Mouse (Mus musculus) adrenal gland, postnatal 4 days (tissue): ENCODE data around the gene Ccdc106. TPM values are rescaled to one million over a fixed set of nuclear protein-coding genes. Genes with fewer than 3 reads are reported as not detected.
"Not testable (repeated sequence)": the region's sequence is repeated elsewhere in the genome, so short reads cannot be mapped to it uniquely, and the experiment has no call there.

Experiments
- DNase-seq, 2 experiments: peaks; one replicate each; pipeline ENCODE4 v3.0.0; 2021 to 2022; ENCODE audit warnings: low spot score in 2 of 2, mixed read lengths in 2 of 2
- total RNA-seq, 2 experiments: library from RNA; stranded (reverse); gene quantifications; 2 replicates each; pipeline ENCODE4 v1.2.3; 2021

Ccdc106 gene
- total RNA-seq, 2 experiments from 2014 or later, result 2.7 to 4.4 TPM

DNA sequence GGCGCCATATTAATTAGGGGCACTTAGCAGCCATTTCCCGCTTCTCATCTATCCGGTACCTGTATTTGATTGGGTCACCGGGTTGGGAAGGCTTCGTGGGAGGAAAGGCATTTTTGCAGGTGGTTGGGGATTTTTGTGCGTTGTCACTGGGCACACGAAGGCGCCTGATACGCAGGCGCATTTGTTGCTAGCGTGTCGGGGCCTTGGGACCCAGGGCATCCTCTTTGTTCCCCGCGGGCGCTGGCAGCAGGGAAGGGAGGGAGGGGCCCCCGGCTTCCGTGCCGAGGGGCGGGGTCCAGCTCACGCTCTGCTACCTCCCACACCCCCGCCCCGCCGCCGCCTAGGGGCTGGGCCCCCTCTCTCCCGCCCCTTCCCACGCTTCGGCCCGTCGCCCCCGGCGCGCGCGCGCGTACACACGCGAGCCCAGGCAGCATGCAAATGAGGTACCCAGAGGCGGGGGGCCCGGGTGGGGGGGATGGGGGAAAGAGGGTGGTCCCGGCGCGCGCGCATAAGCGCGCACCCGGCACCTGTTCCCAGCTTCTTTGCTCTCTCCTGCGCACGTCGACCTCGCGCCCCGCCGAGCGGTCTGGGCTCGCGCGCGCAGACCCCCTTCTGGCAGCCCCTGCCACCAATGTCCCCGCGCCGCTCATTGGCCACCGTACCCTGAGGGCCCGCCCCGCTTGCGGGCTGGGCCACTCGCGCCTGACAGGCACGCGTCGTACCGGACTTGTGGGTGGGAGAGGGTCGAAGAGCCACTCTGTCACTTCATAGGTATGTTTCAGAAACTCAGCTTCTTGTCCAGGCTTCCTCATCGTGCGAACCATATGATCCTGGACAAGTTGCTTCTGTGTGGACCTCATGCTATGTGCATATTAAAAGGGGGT, 5.0 kb upstream of the Ccdc106 start, which contains the start of gene Gm44973:
Gene Gm44973 (plus strand): TSS at position 379 of the 884 bp plus-strand sequence.
- peak; percentile 84 to 91 for DNase-seq

DNA sequence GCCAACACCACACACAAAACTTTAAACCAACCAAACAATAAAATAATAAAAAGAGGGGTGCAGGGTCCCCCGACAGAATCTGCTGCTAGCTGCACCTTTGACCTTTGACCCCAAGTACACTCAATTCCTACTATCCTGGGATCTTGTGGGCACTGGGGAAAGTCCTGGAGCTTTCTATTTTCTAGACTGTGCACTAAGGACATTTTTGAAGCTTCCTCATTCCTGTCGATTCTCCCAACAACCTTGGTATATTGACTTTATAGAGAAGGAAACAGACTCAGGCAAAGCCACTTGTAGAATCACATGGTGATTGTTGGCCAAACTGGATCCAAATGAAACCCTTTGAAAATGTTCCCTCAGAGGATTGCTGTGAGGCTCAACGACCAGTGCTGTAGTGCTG, 4.3 kb upstream of the Ccdc106 start:
- no peak for DNase-seq

GRCm38 (mm10) chr7:5016920-5017319, 3.4 kb upstream of the Ccdc106 start:
- DNase-seq, result no peak

DNA sequence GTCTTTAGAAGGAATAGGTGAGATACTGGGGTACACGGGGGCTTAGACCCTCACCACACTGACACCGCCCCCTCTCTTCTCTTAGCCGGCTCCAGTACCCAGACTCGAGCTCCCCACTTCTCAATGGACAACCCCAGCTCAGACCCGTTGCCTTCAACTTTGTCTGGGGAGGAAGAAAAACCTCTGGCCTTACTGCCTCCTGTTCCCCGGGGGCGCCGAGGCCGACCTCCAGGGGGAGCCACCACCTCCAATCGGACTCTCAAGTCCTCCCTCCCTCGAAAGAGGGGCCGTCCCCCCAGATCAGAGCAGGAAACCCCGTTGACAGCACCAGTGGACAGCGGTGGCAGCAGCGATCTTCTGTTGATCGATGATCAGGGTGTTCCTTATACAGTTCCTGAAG, 3.0 kb upstream of the Ccdc106 start:
- no peak for DNase-seq

- DNase-seq, result no peak
Observed at GRCm38 (mm10) chr7:5017931-5018330, 2.4 kb upstream of the Ccdc106 start.

GRCm38 (mm10) chr7:5019576-5019975, 777 bp upstream of the Ccdc106 start:
- DNase-seq, result not testable (repeated sequence)

- DNase-seq, result no peak
Observed at GRCm38 (mm10) chr7:5020685-5021084, 332 bp downstream of the Ccdc106 start.

- DNase-seq, result no peak
Observed at GRCm38 (mm10) chr7:5021197-5021596, 844 bp downstream of the Ccdc106 start.

GRCm38 (mm10) chr7:5029543-5029942, 9.2 kb downstream of the Ccdc106 start:
- DNase-seq, result no peak

DNA sequence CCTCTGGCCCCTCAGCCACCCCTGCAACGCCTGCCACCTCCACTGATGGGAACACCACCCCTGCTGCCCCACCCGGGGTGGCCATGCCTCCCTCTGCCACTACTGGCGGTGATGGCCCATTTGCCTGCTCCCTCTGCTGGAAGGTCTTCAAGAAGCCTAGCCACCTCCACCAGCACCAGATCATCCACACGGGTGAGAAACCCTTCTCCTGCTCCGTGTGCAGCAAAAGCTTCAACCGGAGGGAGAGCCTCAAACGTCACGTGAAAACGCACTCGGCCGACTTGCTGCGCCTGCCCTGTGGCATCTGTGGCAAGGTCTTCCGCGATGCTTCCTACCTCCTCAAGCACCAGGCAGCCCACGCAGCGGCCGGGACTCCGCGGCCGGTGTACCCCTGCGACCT, 9.6 kb downstream of the Ccdc106 start:
- no peak for DNase-seq

DNA sequence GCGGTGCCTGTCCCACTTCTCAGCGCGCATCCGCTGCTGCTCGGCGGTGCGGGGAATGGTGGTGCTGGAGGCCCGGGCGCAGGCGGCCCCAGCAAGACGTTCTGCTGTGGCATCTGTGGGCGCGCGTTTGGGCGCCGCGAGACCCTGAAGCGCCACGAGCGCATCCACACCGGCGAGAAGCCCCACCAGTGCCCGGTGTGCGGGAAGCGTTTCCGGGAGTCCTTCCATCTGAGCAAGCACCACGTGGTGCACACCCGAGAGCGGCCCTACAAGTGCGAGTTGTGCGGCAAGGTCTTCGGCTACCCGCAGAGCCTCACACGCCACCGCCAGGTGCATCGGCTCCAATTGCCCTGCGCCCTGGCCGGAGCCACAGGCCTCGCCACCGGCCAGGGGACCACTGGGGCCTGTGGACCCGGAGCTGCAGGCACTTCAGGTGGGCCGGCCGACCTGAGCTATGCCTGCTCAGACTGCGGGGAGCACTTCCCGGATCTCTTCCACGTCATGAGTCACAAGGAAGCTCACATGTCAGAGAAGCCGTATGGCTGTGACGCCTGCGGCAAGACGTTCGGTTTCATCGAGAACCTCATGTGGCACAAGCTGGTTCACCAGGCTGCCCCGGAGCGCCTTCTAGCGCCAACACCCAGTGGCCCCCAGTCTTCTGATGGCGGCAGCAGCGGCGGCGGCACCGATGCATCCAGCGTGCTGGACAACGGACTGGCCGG, 10.4 kb downstream of the Ccdc106 start:
- no peak for DNase-seq

GRCm38 (mm10) chr7:5031496-5031895, 11.1 kb downstream of the Ccdc106 start:
- no peak for DNase-seq

GRCm38 (mm10) chr7:5033818-5034217, 13.5 kb downstream of the Ccdc106 start, which contains the start of gene 4632433K11Rik:
Gene 4632433K11Rik, plus strand, starts transcription at chr7:5034118.
- no peak for DNase-seq

DNA sequence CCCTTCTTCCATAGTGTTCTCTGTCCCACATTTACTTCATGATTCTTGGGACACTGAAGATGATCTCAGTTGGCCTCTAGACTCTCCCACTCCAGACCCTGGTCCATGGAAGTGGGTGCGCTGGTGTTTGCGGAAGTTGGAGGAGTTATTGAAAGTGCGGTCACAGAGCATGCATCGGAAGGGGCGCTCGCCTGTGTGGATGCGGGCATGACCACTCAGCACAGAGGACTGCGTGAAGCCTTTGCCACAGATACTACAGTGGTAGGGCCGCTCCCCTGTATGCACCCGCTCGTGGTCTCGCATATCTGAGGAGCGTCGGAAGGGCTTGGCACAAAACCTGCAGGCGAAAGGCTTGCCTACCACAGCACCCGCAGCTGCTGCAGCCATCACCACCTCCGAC, 15.3 kb downstream of the Ccdc106 start:
- DNase-seq, result no peak

- no peak for DNase-seq
Observed at GRCm38 (mm10) chr7:5036136-5036535, 15.8 kb downstream of the Ccdc106 start.

DNA sequence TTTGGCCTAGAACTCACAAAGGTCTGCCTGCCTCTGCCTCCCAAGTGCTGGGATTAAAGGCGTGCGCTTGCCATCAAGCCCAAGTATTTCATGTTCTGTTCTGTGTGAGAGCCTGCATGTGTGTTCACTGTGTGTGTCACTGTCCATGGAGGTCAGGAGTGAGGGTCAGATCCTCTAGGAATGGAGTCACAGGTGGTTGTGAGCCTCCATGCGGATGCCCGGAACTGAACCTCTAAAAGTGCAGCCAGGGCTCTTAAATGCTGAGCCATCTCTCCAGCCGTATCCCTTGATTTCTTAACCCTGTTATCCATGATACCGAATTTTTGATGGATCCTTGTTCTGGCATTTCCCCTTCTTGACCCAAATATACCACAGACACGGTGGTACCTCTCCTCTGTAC, 16.7 kb downstream of the Ccdc106 start:
- DNase-seq, result no peak

DNA sequence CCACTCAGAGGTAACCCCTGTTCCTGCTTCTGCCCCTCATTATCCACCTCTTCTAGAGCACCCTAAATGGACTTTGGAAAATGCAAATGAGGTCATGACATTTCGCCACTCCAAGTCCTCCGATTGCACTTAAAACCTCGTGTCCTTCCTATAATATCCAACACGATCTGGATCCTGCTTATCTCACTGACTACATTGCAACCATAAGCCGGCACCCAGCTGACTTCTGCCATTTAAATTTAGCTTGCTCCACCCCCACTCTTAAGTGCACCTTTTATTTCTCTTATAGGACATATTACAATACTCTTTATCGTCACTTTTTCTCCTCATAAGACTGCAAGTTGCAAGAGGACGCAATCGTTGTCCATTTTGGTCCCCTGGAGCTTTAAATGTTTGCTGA, 17.1 kb downstream of the Ccdc106 start:
- DNase-seq, result no peak

GRCm38 (mm10) chr7:5038109-5038732, 17.9 kb downstream of the Ccdc106 start, which contains the start of gene Zfp784:
Gene Zfp784, minus strand, starts transcription at chr7:5038446.
- peak; percentile 89 for DNase-seq

GRCm38 (mm10) chr7:5038940-5039339, 18.6 kb downstream of the Ccdc106 start:
- no peak for DNase-seq

GRCm38 (mm10) chr7:5044981-5045380, 24.6 kb downstream of the Ccdc106 start:
- DNase-seq, result no peak

- no peak for DNase-seq
Observed at GRCm38 (mm10) chr7:5046112-5046511, 25.8 kb downstream of the Ccdc106 start.

DNA sequence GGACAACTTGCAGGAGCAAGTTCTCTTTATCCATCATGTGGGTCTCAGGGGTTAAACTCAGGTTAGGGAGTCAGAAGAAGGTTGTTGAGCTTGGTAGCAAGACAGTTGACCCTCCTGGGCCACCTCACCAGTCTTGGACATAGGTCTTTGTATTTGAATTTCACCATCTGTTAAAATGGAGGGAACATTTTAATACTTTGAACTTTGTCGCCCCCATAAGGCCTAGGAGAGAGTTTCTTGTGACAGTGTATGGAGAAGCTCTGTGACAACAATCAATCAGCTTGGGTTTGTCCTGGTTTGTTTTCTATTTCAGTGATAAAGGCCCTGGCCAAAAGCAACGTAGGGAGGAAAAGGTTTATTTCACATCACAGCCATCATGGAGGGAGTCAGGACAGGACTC, 27.0 kb downstream of the Ccdc106 start:
- no peak for DNase-seq
